Mouse (Mus musculus) ovary, postnatal 10 days (tissue): ENCODE measurements around the gene Sytl1.
A peak's percentile ranks its signal among the peaks of the same experiment; 100 is the strongest.

Experiments
- DNase-seq: peaks from one replicate; pipeline ENCODE4 v3.0.0; 2022; ENCODE audit warnings: low spot score

The Sytl1 gene

GRCm38 (mm10) chr4:133278482-133278881, 15.6 kb upstream of the Sytl1 start:
- DNase-seq: no peak

- no peak for DNase-seq
These were observed 15.2 kb upstream of the Sytl1 start for GRCm38 (mm10) chr4:133278067-133278466.

- DNase-seq: peak; percentile 86
These were observed 14.5 kb upstream of the Sytl1 start, which contains the start of gene Tmem222 for GRCm38 (mm10) chr4:133277104-133278026. TSS of gene Tmem222 (minus strand) at chr4:133277792.

GRCm38 (mm10) chr4:133270929-133271328, 8.0 kb upstream of the Sytl1 start:
- DNase-seq: no peak

- no peak for DNase-seq
These were observed 6.7 kb upstream of the Sytl1 start for GRCm38 (mm10) chr4:133269596-133269995.

- no peak for DNase-seq
These were observed 6.0 kb upstream of the Sytl1 start for GRCm38 (mm10) chr4:133268931-133269330.

GRCm38 (mm10) chr4:133266248-133266880, 3.5 kb upstream of the Sytl1 start:
- no peak for DNase-seq

GRCm38 (mm10) chr4:133265759-133266158, 2.8 kb upstream of the Sytl1 start:
- no peak for DNase-seq

GRCm38 (mm10) chr4:133265297-133265696, 2.4 kb upstream of the Sytl1 start:
- no peak for DNase-seq

GRCm38 (mm10) chr4:133264559-133264958, 1.6 kb upstream of the Sytl1 start:
- no peak for DNase-seq

- DNase-seq: no peak
These were observed 843 bp upstream of the Sytl1 start for GRCm38 (mm10) chr4:133263756-133264155.

GRCm38 (mm10) chr4:133262375-133262765, 543 bp downstream of the Sytl1 start:
- no peak for DNase-seq

GRCm38 (mm10) chr4:133261641-133262374, 1.1 kb downstream of the Sytl1 start:
- DNase-seq: no peak

- no peak for DNase-seq
These were observed 5.0 kb downstream of the Sytl1 start for GRCm38 (mm10) chr4:133257798-133258408.

GRCm38 (mm10) chr4:133257230-133257629, 5.7 kb downstream of the Sytl1 start:
- DNase-seq: no peak

- no peak for DNase-seq
These were observed 6.1 kb downstream of the Sytl1 start for GRCm38 (mm10) chr4:133256820-133257219.

- DNase-seq: no peak
These were observed 7.5 kb downstream of the Sytl1 start for GRCm38 (mm10) chr4:133255392-133255791.

- no peak for DNase-seq
These were observed 9.5 kb downstream of the Sytl1 start for GRCm38 (mm10) chr4:133253412-133253811.

- no peak for DNase-seq
These were observed 10.8 kb downstream of the Sytl1 start for GRCm38 (mm10) chr4:133252089-133252488.

GRCm38 (mm10) chr4:133251214-133251613, 11.7 kb downstream of the Sytl1 start:
- DNase-seq: no peak

- DNase-seq: peak; percentile 70
These were observed 12.3 kb downstream of the Sytl1 start for GRCm38 (mm10) chr4:133250609-133251008.

- no peak for DNase-seq
These were observed 15.0 kb downstream of the Sytl1 start for GRCm38 (mm10) chr4:133247806-133248449.
